Mouse (Mus musculus): ENCODE results near the gene Borcs8. TPM values are rescaled to one million over a fixed set of nuclear protein-coding genes. Genes with fewer than 3 reads are reported as not detected.

Gene Borcs8
- polyA plus RNA-seq, 1 experiment from 2014 or later = 42.6 TPM

DNA sequence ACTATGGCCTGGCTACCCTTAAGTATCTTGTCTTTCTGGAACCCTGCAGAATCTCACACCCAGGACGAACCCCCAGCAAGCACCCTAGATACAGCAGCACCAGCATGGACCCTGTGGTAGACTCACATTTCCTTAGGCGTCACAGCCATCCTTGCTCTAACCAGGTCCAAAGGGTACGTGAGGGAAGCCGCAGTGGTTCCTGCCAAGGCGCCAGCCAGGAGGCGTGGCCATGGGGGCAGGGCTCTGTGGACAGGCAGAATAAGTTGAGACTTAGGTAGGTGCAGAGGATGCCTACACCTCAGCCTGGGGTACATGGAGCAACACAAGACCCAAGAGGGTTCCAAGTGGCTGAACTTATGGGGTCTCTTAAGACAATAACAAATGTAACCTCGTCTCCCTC, 49.4 kb downstream of the Borcs8 start:
- H3K4me1 ChIP-seq = no peaks in the 10 kb centered on the region
- 66% methylated on average over 7 of the region's 7 CpGs for WGBS
- ATAC-seq (ENCODE audit: insufficient read depth, low FRiP score, low read depth) = no peak
- H3K27me3 ChIP-seq (replicated peaks) = no peaks in the 10 kb centered on the region
- H3K9me3 ChIP-seq = no peaks in the 10 kb centered on the region
- no peak overlapping the region for H3K27ac ChIP-seq
- no peak overlapping the region for H3K4me3 ChIP-seq (replicated peaks)
- H3K9ac ChIP-seq = no peak overlapping the region
- H3K4me2 ChIP-seq = no peak overlapping the region
- peaks cover 4% of the 10 kb centered on the region; the same call in 1 of the 2 replicates for H3K36me3 ChIP-seq

DNA sequence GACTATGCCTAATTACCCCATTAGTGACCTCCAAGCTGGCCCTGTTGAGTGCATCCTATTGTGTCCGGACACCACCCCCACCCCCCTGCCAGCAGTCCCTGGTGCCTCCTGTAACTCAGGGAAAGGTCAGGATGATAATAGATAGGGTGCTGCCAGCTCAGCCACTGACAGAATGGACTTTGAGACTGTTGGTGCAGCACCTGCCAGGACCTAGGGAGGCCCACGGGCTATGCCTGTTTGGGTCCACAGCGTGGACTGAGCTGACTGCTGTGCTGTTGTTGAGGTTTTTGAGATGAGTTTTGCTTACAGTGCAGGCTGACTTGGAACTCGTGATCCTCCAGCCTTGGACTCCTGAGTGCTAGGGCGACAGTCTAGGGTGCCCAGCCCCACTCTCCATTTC, 53.9 kb downstream of the Borcs8 start:
- no peak for ATAC-seq (ENCODE audit: insufficient read depth, low FRiP score, low read depth)
- 61% methylated on average over 5 of the region's 5 CpGs for WGBS
- Histone ChIP-seq H3K4me1 (no peaks in the 10 kb centered on the region), H3K27me3 (replicated peaks) (no peaks in the 10 kb centered on the region), H3K4me2 (no peak overlapping the region), H3K9me3 (no peaks in the 10 kb centered on the region), H3K36me3 (peaks cover 4% of the 10 kb centered on the region; the same call in 1 of the 2 replicates), H3K9ac (no peak overlapping the region), H3K27ac (no peak overlapping the region), H3K4me3 (replicated peaks) (no peak overlapping the region)

DNA sequence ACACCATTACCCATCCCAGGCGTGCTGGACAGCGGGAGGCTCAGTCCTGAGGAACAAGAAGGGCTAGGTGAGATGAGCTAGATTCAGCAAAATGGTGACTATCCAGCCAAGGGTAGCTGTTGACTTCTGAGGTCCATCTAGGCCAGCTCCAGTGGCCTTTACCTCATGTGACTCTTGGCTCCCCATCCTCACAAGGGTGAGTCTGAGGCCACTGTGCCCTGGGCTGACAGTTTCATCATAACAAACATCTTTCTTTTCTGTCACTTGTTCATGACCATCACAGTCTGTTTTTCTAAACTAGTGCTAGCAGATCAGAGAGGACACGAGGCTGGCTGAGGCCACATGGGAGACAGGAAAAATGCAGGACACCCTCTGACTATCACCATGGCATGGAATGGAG, 54.9 kb downstream of the Borcs8 start:
- ATAC-seq (ENCODE audit: insufficient read depth, low FRiP score, low read depth) = no peak
- Histone ChIP-seq H3K36me3 (peaks cover 4% of the 10 kb centered on the region; the same call in 1 of the 2 replicates), H3K27ac (no peak overlapping the region), H3K4me3 (replicated peaks) (no peak overlapping the region), H3K9me3 (no peaks in the 10 kb centered on the region), H3K9ac (no peak overlapping the region), H3K27me3 (replicated peaks) (no peaks in the 10 kb centered on the region), H3K4me2 (no peak overlapping the region), H3K4me1 (no peaks in the 10 kb centered on the region)
- 75% methylated on average over 3 of the region's 3 CpGs for WGBS

DNA sequence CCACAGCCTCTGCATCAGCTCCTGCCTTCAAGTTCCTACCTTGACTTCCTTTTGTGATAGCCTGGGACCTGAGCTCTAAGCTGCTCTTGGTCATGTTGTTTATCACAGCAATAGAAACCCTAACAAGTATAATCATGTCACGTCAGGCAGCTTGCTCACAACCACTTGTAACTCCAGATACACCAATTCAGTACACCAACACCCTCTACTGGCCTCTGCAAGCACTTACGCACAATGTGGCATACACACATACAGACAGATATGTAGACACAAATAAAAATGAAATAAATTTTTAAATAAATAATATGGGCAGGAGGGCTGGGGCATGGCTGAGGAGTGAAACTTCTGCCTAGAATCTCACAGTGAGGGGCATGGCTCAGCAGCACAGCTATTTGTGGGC, 56.5 kb downstream of the Borcs8 start:
- 86% methylated on average over 2 of the region's 2 CpGs for WGBS
- Histone ChIP-seq H3K4me2 (no peak overlapping the region), H3K4me1 (peaks cover 9% of the 10 kb centered on the region), H3K36me3 (peaks cover 4% of the 10 kb centered on the region; the same call in 1 of the 2 replicates), H3K27ac (no peak overlapping the region), H3K9ac (no peak overlapping the region), H3K4me3 (replicated peaks) (no peak overlapping the region), H3K9me3 (no peaks in the 10 kb centered on the region), H3K27me3 (replicated peaks) (no peaks in the 10 kb centered on the region)
- no peak for ATAC-seq (ENCODE audit: insufficient read depth, low FRiP score, low read depth)

Small RNA genes within 50 kb of the gene (microRNA-seq; reads per million reads assigned to microRNA genes)
- not detected for gene Mir7066

Other genes starting within 250 kb of the Borcs8 start
- 3.1 and 3.9 TPM in 2 replicates for gene Tssk6, start 237.3 kb upstream of the Borcs8 start, polyA plus RNA-seq (2015; fragmentation: Nextera tagmentation; extraction: Ambion mirVana)
- 183 and 190 TPM in 2 replicates for gene Ndufa13, start 236.9 kb upstream of the Borcs8 start, polyA plus RNA-seq (2015; fragmentation: Nextera tagmentation; extraction: Ambion mirVana)
- gene Yjefn3, start 236.8 kb upstream of the Borcs8 start, polyA plus RNA-seq (2015; fragmentation: Nextera tagmentation; extraction: Ambion mirVana) = 2.8 and 4.1 TPM in 2 replicates
- 56.0 and 56.8 TPM in 2 replicates for gene Gatad2a, start 143.1 kb upstream of the Borcs8 start, polyA plus RNA-seq (2015; fragmentation: Nextera tagmentation; extraction: Ambion mirVana)
- gene Mau2, start 96.8 kb upstream of the Borcs8 start, polyA plus RNA-seq (2015; fragmentation: Nextera tagmentation; extraction: Ambion mirVana) = 44.7 and 47.9 TPM in 2 replicates
- gene Sugp1, start 96.7 kb upstream of the Borcs8 start, polyA plus RNA-seq (2015; fragmentation: Nextera tagmentation; extraction: Ambion mirVana) = 37.3 and 42.0 TPM in 2 replicates
- gene Tm6sf2, start 66.6 kb upstream of the Borcs8 start, polyA plus RNA-seq (2015; fragmentation: Nextera tagmentation; extraction: Ambion mirVana) = 7.0 and 9.9 TPM in 2 replicates
- gene Hapln4, start 56.0 kb upstream of the Borcs8 start, polyA plus RNA-seq (2015; fragmentation: Nextera tagmentation; extraction: Ambion mirVana) = 0.10 and 0.14 TPM in 2 replicates
- gene Ncan, start 18.6 kb upstream of the Borcs8 start, polyA plus RNA-seq (2015; fragmentation: Nextera tagmentation; extraction: Ambion mirVana) = 1.8 TPM in 2 replicates
- gene Nr2c2ap, start 8.2 kb upstream of the Borcs8 start, polyA plus RNA-seq (2015; fragmentation: Nextera tagmentation; extraction: Ambion mirVana) = 38.2 and 39.4 TPM in 2 replicates
- gene Rfxank, start 345 bp upstream of the Borcs8 start, polyA plus RNA-seq (2015; fragmentation: Nextera tagmentation; extraction: Ambion mirVana) = 14.4 and 14.8 TPM in 2 replicates
- 0.19 and 0.26 TPM in 2 replicates for gene Mef2b, start 212 bp downstream of the Borcs8 start, polyA plus RNA-seq (2015; fragmentation: Nextera tagmentation; extraction: Ambion mirVana)
- 54.4 and 59.0 TPM in 2 replicates for gene Tmem161a, start 32.9 kb downstream of the Borcs8 start, polyA plus RNA-seq (2015; fragmentation: Nextera tagmentation; extraction: Ambion mirVana)
- 4.7 and 6.4 TPM in 2 replicates for gene Slc25a42, start 72.8 kb downstream of the Borcs8 start, polyA plus RNA-seq (2015; fragmentation: Nextera tagmentation; extraction: Ambion mirVana)
- 26.0 and 27.2 TPM in 2 replicates for gene Sugp2, start 94.7 kb downstream of the Borcs8 start, polyA plus RNA-seq (2015; fragmentation: Nextera tagmentation; extraction: Ambion mirVana)
- 21.7 and 26.4 TPM in 2 replicates for gene Armc6, start 95.0 kb downstream of the Borcs8 start, polyA plus RNA-seq (2015; fragmentation: Nextera tagmentation; extraction: Ambion mirVana)
- gene Homer3, start 143.3 kb downstream of the Borcs8 start, polyA plus RNA-seq (2015; fragmentation: Nextera tagmentation; extraction: Ambion mirVana) = 32.7 and 38.9 TPM in 2 replicates
- gene Ddx49, start 163.0 kb downstream of the Borcs8 start, polyA plus RNA-seq (2015; fragmentation: Nextera tagmentation; extraction: Ambion mirVana) = 46.3 and 49.8 TPM in 2 replicates
- 379 and 398 TPM in 2 replicates for gene Cope, start 163.0 kb downstream of the Borcs8 start, polyA plus RNA-seq (2015; fragmentation: Nextera tagmentation; extraction: Ambion mirVana)
- gene Cers1, start 176.3 kb downstream of the Borcs8 start, polyA plus RNA-seq (2015; fragmentation: Nextera tagmentation; extraction: Ambion mirVana) = 4.2 and 4.4 TPM in 2 replicates
- gene Gdf1, start 190.3 kb downstream of the Borcs8 start, polyA plus RNA-seq (2015; fragmentation: Nextera tagmentation; extraction: Ambion mirVana) = 1.7 and 2.2 TPM in 2 replicates
- gene Upf1, start 213.8 kb downstream of the Borcs8 start, polyA plus RNA-seq (2015; fragmentation: Nextera tagmentation; extraction: Ambion mirVana) = 16.1 and 17.5 TPM in 2 replicates
- gene Comp, start 234.1 kb downstream of the Borcs8 start, polyA plus RNA-seq (2015; fragmentation: Nextera tagmentation; extraction: Ambion mirVana) = 0.22 and 0.28 TPM in 2 replicates

Data from stomach, embryonic 15.5 days (tissue).